Mouse (Mus musculus): ENCODE measurements around the gene Ces1e.

Ces1e gene

GRCm38 (mm10) chr8:93174554-93174953, 54.9 kb downstream of the Ces1e start:
- no peak for DNase-seq (ENCODE audit: low spot score)

- DNase-seq (ENCODE audit: low spot score): peak; percentile 19
Measured at GRCm38 (mm10) chr8:93171846-93172590, 57.4 kb downstream of the Ces1e start.

GRCm38 (mm10) chr8:93163363-93163762, 66.1 kb downstream of the Ces1e start:
- DNase-seq (ENCODE audit: low spot score): no peak

GRCm38 (mm10) chr8:93151401-93151800, 78.0 kb downstream of the Ces1e start:
- no peak for DNase-seq (ENCODE audit: low spot score)
